Mouse (Mus musculus): ENCODE measurements around the gene Slc38a11. TPM values are rescaled to one million over a fixed set of nuclear protein-coding genes. Genes with fewer than 3 reads are reported as not detected.

Gene Slc38a11
- total RNA-seq (2012; rRNA removed): not detected in 2 replicates
- total RNA-seq (2014; rRNA removed): not detected in 2 replicates
- polyA plus RNA-seq (2012; ENCODE audit: insufficient read length, low read depth): not detected in 2 replicates

DNA sequence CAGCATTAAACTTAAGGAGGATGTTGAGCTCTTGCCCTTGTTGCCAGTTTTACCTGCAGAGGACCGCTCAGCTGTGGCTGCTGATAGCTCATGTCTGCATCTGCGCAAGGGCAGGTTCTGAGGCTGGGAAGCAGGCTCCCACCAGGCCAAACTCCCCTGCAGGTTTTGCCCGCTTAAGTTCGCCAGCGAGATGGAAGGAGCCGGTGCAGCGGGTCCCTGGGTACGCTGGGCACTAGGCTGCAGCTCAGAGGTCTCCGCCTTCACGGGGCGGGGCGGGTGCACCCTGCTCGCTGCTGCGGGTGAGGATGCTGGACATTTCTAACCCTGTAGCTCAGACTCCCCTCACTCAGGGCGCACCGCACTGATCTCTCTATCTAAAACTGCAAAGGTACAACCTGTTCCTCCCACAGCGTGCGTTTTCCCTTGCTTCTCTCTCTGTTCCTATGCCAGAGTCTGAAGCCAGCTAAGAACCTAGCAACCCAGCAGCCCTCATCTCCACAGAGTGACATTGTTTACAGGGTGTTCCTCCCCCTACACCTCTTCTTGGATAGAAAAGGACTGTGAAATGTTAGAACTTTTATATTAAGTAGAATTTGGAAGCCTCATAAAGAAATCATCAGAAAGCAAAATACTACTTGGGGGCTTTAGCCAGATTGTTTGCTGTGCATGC, at the start of gene Slc38a11:
Gene Slc38a11, minus strand, starts transcription at position 207 of the 670 bp plus-strand sequence.
- in situ Hi-C loops (cut with MboI; ENCODE audit: low pct_ligation_motif_present, low pct_unique_long_range_greater_than_20kb, low sequenced_read_pairs) (no loop called here), dilution Hi-C loops (cut with MboI; ENCODE audit: extremely low pct_ligation_motif_present, extremely low pct_unique_long_range_greater_than_20kb, low sequenced_read_pairs) (no loop called here)
- DNase-seq (ENCODE audit: extremely low read depth): no peak
- Histone ChIP-seq H3K4me2 (ENCODE audit: insufficient read depth, low read depth, poor library complexity, severe bottlenecking) (no peak within 1 kb of the TSS), H3K4me3 (replicated peaks in 1 of 3; ENCODE audit: low read depth in 2 of 3, low read length in 2 of 3, poor library complexity in 1 of 3) (no peak within 1 kb of the TSS), H3K9me3 (replicated peaks; ENCODE audit: low read length) (no peaks in the 10 kb centered on the region), H3K27me3 (replicated peaks) (no peaks in the 10 kb centered on the region), H3K79me2 (replicated peaks; ENCODE audit: control insufficient read depth, extremely low read depth, insufficient read depth, poor library complexity, severe bottlenecking) (no peaks in the 10 kb centered on the region), H3K4me1 (ENCODE audit: control insufficient read depth in 1 of 2, insufficient read depth in 2 of 2) (no peaks in the 10 kb centered on the region), H3K27ac (ENCODE audit: insufficient read depth, low read depth) (no peak within 1 kb of the TSS), H3K9ac (ENCODE audit: insufficient read depth, low read depth) (no peak within 1 kb of the TSS), H3K36me3 (replicated peaks in 1 of 2; ENCODE audit: control insufficient read depth in 1 of 2, insufficient read depth in 1 of 2, low read length in 1 of 2) (no peaks in the 10 kb centered on the region)
- TF ChIP-seq EP300 (IDR thresholded peaks at IDR 0.05; ENCODE audit: low read length): no peak
- no peak for TF ChIP-seq MEF2A (IDR thresholded peaks at IDR 0.05; ENCODE audit: borderline replicate concordance, low read depth, low read length)
- TF ChIP-seq RAD21 (IDR thresholded peaks at IDR 0.05; ENCODE audit: low read depth, low read length): no peak
- TF ChIP-seq MYC (IDR thresholded peaks at IDR 0.05; ENCODE audit: low read depth, low read length): no peak
- TF ChIP-seq ZC3H11A (IDR thresholded peaks at IDR 0.05; ENCODE audit: low read depth, low read length): no peak
- TF ChIP-seq UBTF (IDR thresholded peaks at IDR 0.05; ENCODE audit: low read depth, low read length): no peak
- TF ChIP-seq CHD2 (IDR thresholded peaks at IDR 0.05; ENCODE audit: low read length): no peak
- TF ChIP-seq SMC3 (IDR thresholded peaks at IDR 0.05; ENCODE audit: low read depth, low read length): no peak
- no peak for TF ChIP-seq USF2 (conservative IDR thresholded peaks at IDR 0.05; ENCODE audit: low read depth, low read length)
- no peak for TF ChIP-seq KAT2A (IDR thresholded peaks at IDR 0.05; ENCODE audit: insufficient replicate concordance, low read length)
- no peak for TF ChIP-seq JUND (conservative IDR thresholded peaks at IDR 0.05; ENCODE audit: low read depth, low read length)
- no peak for TF ChIP-seq MAZ (IDR thresholded peaks at IDR 0.05; ENCODE audit: low read depth, low read length)
- TF ChIP-seq ETS1 (conservative IDR thresholded peaks at IDR 0.05; ENCODE audit: low read depth, low read length): no peak
- no peak for TF ChIP-seq NRF1 (IDR thresholded peaks at IDR 0.05; ENCODE audit: low read depth, low read length)
- no peak for TF ChIP-seq ZKSCAN1 (IDR thresholded peaks at IDR 0.05; ENCODE audit: borderline replicate concordance, low read depth, low read length)
- TF ChIP-seq E2F4 (IDR thresholded peaks at IDR 0.05; ENCODE audit: insufficient replicate concordance, low read depth, low read length): no peak
- TF ChIP-seq POLR2AphosphoS2 (IDR thresholded peaks at IDR 0.05; ENCODE audit: low read depth, low read length): no peak
- no peak for TF ChIP-seq CTCF (conservative IDR thresholded peaks at IDR 0.05 in 1 of 2, IDR thresholded peaks at IDR 0.05 in 1 of 2; ENCODE audit: low read depth in 2 of 2, low read length in 2 of 2)
- TF ChIP-seq CHD1 (IDR thresholded peaks at IDR 0.05; ENCODE audit: low read depth, low read length): no peak

DNA sequence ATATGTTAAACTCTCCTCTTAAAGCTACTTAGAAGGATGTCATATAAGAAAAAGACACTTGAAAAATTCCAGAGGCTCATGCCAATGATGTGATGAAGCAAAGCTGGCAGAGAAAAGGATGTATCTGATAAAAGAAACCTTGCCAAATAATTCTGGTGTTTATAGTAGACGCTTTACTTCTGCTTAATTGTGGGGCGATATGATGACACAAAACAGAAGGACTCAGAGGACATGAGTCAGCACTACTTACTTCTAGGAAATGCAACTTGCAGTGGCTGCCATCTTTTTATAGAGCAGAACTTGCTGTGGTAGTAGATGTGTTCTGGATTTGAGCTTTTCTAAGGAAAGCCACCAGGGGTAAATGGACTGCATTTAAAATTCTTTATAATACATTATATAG, 43.3 kb upstream of the Slc38a11 start:
- Histone ChIP-seq H3K79me2 (replicated peaks; ENCODE audit: control insufficient read depth, extremely low read depth, insufficient read depth, poor library complexity, severe bottlenecking) (no peaks in the 10 kb centered on the region), H3K36me3 (replicated peaks in 1 of 2; ENCODE audit: control insufficient read depth in 1 of 2, insufficient read depth in 1 of 2, low read length in 1 of 2) (no peaks in the 10 kb centered on the region), H3K4me2 (ENCODE audit: insufficient read depth, low read depth, poor library complexity, severe bottlenecking) (no peak overlapping the region), H3K9me3 (replicated peaks; ENCODE audit: low read length) (no peaks in the 10 kb centered on the region), H3K4me1 (ENCODE audit: control insufficient read depth in 1 of 2, insufficient read depth in 2 of 2) (no peaks in the 10 kb centered on the region), H3K27me3 (replicated peaks) (no peaks in the 10 kb centered on the region), H3K4me3 (replicated peaks in 1 of 3; ENCODE audit: low read depth in 2 of 3, low read length in 2 of 3, poor library complexity in 1 of 3) (no peak overlapping the region), H3K27ac (ENCODE audit: insufficient read depth, low read depth) (no peak overlapping the region), H3K9ac (ENCODE audit: insufficient read depth, low read depth) (no peak overlapping the region)
- DNase-seq (ENCODE audit: extremely low read depth): peak; percentile 10
- dilution Hi-C loops (cut with MboI; ENCODE audit: extremely low pct_ligation_motif_present, extremely low pct_unique_long_range_greater_than_20kb, low sequenced_read_pairs): no loop called here
- in situ Hi-C loops (cut with MboI; ENCODE audit: low pct_ligation_motif_present, low pct_unique_long_range_greater_than_20kb, low sequenced_read_pairs): no loop called here
- TF ChIP-seq KAT2A (IDR thresholded peaks at IDR 0.05; ENCODE audit: insufficient replicate concordance, low read length): no peak
- peak; percentile 63; the same call in 1 of the 2 replicates for TF ChIP-seq MAFK (IDR thresholded peaks at IDR 0.05; ENCODE audit: insufficient replicate concordance, low read length)

Data from CH12.LX (cell line).